Mouse (Mus musculus) spleen, adult 18-20 months (tissue): ENCODE data around the gene Tprgl.
A peak's percentile ranks its signal among the peaks of the same experiment; 100 is the strongest.

Experiments used
- DNase-seq, 2 experiments: peaks; one replicate each; pipeline ENCODE4 v3.0.0; 2022; ENCODE audit warnings: mixed read lengths in 2 of 2

Tprgl gene

GRCm38 (mm10) chr4:154160538-154161390 lies at the start of gene Tprgl:
TSS of gene Tprgl (minus strand) at chr4:154160666.
- peak; percentile 95 to 97 for DNase-seq

- DNase-seq, result no peak
Measured at GRCm38 (mm10) chr4:154209825-154210224, 49.4 kb upstream of the Tprgl start.

- no peak for DNase-seq
Measured at GRCm38 (mm10) chr4:154209054-154209453, 48.6 kb upstream of the Tprgl start.

DNA sequence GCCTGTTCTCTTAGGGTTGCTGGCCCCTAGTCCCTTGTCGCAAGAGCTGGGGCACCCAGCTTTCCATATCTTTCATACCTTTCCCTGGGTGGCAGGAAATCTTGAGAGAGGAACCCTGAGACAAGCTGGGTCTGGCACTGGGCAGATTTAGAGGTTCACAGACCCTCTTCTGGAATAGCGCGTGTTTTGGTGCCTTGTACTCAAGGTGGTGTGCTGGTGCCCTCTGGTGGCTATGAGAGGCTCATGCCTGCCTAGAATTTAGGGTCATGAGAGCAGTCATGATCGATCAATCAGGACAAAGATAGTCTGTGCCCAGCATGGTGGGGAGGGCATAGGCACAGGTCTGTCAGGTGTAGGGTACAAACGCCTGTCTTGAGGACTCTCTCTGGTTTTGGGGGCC lies 46.8 kb upstream of the Tprgl start:
- DNase-seq, result peak in 1 of 2 experiments; percentile 51

DNA sequence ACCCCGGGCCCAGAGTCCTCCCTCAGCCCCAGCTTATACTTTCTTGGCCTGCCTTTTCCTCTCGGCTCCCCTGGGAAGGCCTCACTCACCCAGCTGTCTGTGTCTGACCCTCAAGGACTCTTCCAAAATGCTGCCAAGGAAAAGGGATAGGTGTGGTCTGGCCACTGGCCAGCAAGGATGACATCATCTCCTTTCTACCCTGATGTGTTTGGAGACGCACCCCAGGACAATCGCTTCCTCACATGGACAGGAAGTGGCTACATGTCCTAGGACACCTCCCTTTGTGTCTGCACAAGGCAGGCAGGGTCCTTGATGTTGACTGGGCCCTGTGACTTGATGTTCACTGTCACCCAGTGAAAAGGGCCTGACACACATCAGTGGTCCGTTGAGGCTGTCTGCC lies 44.9 kb upstream of the Tprgl start:
- DNase-seq, result no peak

- no peak for DNase-seq
Measured at GRCm38 (mm10) chr4:154204532-154204931, 44.1 kb upstream of the Tprgl start.

DNA sequence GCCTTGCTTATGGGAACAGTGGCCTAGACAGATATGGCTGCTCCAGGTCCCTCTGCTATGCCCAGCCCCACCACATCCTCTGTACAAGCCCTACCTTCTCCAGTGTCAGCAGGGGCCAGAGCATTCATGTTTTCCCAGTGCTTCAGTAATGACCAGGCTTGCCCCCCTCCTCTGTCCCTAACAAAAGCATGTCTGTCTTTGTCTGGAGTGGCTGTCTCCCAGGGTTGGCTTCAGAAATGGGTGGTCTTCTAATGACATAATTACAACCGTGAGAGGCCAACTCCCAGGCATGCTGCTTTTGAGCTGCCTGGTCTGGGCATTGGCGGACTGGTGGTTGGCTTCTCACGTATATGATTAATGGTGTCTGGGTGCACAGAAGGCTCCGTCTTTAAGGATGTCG lies 41.0 kb upstream of the Tprgl start:
- no peak for DNase-seq

DNA sequence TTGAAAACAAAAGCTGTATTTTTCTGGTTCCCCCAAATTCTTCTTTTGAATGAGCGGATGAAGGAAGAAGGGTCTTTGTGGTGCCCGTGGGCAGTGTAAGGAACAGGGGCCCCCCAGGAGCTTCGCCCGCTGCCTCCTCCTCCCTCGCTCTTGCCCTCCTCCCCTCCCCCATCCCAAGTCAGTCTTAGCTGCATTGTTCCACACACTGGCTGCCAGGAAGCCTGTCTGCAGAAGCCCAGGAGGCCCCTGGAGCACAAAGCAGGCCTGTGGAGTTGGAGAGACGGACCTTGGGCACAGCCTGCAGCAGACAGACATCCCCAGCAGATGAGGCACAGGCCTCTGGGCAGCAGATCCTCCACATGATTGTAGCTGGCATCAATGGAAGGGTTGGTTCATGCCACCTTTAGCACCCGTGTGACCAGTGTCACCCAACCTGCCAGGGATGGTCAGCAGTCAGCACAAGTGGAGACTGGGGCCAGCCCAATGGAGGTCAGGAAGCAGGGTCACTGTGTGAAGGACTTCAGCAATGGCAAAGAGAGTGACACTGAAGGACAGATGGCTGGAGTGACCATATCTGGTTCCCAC lies 38.0 kb upstream of the Tprgl start:
- DNase-seq, result no peak

GRCm38 (mm10) chr4:154197961-154198360 lies 37.5 kb upstream of the Tprgl start:
- no peak for DNase-seq

DNA sequence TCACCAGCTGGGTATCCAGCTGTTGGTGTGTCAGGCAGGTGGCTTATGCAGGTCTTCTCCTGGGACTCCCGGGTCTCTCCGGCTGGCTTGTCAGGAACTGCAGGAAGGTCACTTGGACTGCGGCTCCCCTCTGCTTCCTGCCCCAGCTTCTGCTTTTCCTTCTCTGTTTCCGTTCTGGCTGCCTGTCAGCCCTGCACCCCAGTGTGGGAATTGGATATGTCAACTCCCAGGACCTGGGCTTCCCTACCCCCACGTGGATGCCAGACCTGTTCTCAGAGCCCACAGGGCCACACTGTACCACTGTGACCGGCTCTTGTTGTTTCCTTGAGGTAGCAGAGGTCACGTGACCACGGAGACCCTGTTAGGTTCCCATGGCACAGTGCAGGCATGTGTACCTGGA lies 28.5 kb upstream of the Tprgl start:
- no peak for DNase-seq

DNA sequence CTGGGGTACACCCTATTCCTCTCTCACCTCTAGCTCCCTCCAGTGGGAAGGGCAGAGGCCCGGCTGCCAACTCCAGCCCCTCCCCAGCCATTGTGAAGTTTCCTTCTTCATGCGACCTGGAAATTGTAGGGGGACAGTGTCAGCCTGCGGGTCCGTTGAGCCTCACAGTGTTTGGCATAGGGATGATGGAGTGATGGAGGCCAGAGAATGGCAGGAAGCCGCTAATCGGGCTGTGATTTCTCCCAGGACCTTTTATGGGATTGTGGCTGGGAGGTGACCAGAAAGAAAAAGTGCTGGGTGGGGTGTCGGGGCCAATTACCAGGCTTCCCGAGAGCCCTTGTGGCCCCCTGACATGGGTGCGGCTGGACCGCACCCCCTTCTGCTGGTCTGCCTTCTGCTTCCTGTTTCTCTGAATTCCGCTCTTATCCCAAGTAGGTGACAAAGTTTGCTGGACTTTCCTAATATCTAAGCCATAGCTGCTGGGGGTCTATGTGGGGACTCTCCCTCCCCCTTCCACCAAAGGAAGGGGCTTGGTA lies 25.6 kb upstream of the Tprgl start:
- DNase-seq, result no peak

DNA sequence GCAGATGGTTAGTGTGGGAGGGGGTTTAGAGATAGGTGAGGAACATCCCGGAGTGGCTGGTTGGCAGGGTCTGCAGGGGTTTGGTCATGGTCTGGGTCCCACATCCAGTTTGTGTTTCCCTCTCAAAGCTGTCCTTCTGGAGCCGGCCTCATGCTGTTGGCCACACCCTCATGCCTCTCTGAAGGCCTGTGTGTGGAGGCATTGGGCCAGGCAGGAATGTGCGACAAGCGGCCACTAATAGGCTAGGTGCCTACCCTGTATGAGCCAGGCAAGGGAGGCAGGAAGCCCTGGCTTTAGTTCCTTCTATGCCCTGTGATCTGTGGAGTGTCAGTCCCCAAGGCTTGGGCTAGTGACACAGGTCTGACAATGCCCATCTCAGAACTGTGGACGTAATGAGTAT lies 24.5 kb upstream of the Tprgl start:
- no peak for DNase-seq

DNA sequence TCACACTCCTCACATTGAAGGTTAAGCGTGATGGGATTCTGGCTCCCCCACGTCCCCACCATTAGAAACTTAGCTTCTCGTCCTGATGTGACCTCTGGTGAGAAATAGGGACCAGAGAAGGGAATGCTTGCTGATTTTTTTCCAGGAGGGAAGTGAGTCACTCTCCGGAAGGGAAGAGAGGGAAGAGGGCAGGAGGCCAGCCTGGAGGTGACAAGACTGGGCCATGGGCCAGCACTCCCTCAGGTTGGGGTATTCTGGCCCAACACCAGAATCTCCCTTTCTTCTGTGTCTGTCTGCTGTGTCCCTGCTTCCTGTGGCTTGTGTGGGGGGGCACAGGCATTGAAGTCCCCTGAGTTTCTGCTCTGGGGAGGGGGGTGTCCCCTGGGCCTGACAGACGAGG lies 23.1 kb upstream of the Tprgl start:
- no peak for DNase-seq

DNA sequence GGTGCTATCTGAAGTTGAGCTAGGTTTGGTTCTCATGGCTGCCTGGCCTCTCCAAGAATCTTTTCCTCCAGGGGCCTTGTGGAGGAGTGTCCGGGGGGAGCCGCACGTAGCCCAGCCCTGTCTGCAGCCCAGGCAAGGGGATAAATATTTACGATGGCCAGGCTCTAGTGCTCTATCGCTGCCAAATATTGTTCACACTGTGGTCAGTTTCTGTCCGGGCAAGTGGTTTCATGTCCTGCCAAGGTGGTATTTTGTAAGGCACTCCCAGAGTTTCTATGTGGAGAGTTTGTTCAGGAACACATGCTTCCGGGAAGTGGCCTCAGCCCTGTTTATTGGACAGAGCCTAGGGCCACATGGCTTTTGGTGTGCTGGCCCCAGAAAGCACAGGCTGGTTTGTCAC lies 20.5 kb upstream of the Tprgl start:
- no peak for DNase-seq

GRCm38 (mm10) chr4:154177257-154177656 lies 16.8 kb upstream of the Tprgl start:
- no peak for DNase-seq

DNA sequence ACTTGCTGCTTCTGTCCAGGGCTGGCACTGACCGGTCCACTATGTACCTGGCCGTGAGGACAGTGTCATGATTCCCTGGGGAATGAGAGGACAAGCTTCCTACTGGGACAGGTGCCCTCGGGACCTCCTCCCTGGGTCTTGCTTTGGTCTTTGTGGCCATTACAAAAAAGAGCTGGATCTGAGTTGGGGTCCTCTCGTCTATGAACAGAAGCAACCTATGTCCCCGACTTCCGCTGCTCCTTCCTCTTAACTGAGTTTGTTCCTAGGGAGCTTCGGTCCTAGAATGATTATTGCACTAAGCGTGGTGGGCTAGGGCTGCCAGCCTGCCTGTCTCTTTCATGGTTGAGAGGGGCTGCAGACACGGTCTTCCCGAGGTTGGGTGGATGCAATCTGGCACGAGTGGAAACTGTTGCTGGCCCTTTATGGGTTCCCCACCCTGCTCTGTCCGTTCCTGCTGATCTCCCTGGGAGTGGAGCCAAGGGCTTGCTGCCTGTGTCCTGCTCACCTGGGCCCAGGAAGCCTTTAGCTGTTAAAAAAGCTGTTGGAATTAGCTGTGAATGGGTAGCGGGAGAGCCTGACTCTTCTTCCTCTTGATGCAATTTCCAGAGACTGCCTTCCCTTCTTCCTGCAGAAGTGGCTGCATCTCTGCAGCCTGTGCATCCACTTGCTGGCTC lies 11.6 kb upstream of the Tprgl start:
- no peak for DNase-seq

DNA sequence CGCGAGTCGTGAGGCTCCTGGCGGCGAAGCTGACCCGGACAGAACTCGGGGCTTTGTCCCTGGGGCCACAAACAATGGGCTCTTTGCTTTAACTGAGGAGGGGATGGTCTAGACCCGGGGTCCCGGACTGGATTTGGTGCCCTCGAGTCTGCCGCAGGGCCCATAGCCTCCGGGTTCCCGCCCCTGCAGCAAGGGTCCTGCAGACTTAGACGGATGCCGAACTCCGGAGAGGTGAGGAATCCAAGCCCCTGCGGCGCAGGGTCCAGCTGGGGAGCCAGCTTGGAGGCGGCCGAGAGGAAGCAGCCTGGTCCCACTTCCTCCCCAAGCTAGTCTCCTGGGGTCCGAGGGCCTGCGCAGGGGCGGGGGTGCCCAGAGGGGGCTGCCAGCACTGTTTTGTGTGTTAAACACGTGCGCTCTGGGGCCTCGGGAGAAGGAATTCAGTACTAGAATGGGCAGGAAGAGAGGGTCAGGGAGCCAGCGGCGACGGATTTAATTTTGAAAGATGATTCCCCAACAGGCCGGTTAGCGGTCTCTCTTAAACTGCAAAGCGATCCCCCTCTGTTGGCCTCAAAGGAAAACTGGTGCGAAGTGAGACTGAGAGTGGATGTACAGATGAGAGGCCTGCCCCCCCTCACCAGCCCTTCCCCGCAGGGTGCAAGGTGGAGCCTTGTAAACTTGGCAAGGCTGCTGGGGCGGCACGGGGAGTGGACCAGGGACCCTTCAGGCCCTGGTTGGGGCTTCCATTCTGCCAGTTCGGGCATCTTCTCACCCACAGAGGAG lies 10.9 kb upstream of the Tprgl start:
- no peak for DNase-seq

GRCm38 (mm10) chr4:154170506-154171150 lies 10.2 kb upstream of the Tprgl start, which contains the start of gene Megf6:
TSS of gene Megf6 (plus strand) at chr4:154170730.
- DNase-seq, result no peak

- no peak for DNase-seq
Measured at GRCm38 (mm10) chr4:154170021-154170420, 9.6 kb upstream of the Tprgl start.

GRCm38 (mm10) chr4:154167053-154167452 lies 6.6 kb upstream of the Tprgl start:
- peak in 1 of 2 experiments; percentile 57 for DNase-seq

GRCm38 (mm10) chr4:154163296-154163695 lies 2.8 kb upstream of the Tprgl start:
- peak in 1 of 2 experiments; percentile 73 for DNase-seq

DNA sequence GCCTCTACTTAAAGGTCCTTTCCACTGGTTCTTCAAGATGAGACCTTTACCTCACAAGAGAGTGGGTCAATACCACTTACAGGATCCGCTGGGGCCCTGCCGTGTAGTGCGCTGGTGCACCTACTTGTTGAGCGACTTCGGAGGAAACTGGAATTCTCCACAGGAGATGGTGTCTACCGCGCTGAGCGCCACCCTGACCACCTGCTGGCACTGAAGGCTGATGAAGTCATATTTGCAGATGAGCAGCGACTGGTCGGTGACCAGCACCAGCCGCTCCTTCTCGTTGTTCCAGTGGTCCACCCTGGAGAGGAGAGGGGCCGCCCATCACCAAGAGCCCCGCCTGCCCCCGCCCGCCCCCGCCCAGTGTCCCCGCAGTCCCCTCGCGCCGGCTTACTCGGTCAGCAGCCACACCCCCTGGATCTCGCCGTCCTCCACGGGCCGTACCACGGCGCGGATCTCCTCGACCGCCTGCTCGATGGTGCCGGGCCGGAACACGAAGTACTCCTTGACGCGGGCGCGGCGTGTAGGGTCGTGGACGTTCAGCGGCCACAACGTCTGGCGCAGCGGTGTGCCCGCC lies 417 bp downstream of the Tprgl start:
- peak in 1 of 2 experiments; percentile 34 for DNase-seq
